Mouse (Mus musculus) heart, adult 2 months (tissue): Measurements from ENCODE around the gene Adamts18. TPM values are rescaled to one million over a fixed set of nuclear protein-coding genes. Genes with fewer than 3 reads are reported as not detected.

ENCODE experiments used
- DNase-seq, 2 experiments: peaks; one replicate each; pipeline ENCODE4 v3.0.0; 2021
- H3K27ac ChIP-seq: fragments of 200-600 bp; 2 replicates; pipeline ENCODE4 v1.8.1; 2022
- H3K27me3 ChIP-seq: fragments of 200-500 bp; 2 replicates; pipeline ENCODE4 v1.6.1; 2012; ENCODE audit warnings: mild to moderate bottlenecking, low read length, inconsistent platforms, mixed read lengths; ENCODE audit not compliant: control insufficient read depth, insufficient read depth
- H3K36me3 ChIP-seq: fragments of 200-500 bp; 2 replicates; pipeline ENCODE4 v1.6.1; 2012; ENCODE audit warnings: low read length, inconsistent platforms; ENCODE audit not compliant: control insufficient read depth, insufficient read depth
- H3K4me1 ChIP-seq: fragments of 200-500 bp; 2 replicates; pipeline ENCODE4 v1.6.1; 2011; ENCODE audit warnings: low read length; ENCODE audit not compliant: control insufficient read depth, insufficient read depth
- H3K4me3 ChIP-seq: fragments of 200-600 bp; 2 replicates; pipeline ENCODE4 v1.8.1; 2022
- H3K79me2 ChIP-seq: fragments of 200-500 bp; replicated peaks from 2 replicates; pipeline ENCODE4 v1.6.1; 2012; ENCODE audit warnings: mild to moderate bottlenecking, inconsistent platforms, low read length, moderate library complexity, mixed read lengths; ENCODE audit not compliant: control insufficient read depth, insufficient read depth
- H3K9ac ChIP-seq: fragments of 200-500 bp; 2 replicates; pipeline ENCODE4 v1.6.1; 2012; ENCODE audit warnings: low read depth, mild to moderate bottlenecking, control low read depth, inconsistent platforms, low read length, mixed read lengths
- CTCF ChIP-seq: fragments of 200-600 bp; IDR thresholded peaks from 2 replicates; pipeline ENCODE4 v1.8.1; 2022; ENCODE audit warnings: antibody characterized with exemption, mild to moderate bottlenecking, moderate library complexity
- EP300 ChIP-seq: fragments of 200-500 bp; IDR thresholded peaks from 2 replicates; pipeline ENCODE4 v1.6.1; 2011; ENCODE audit warnings: low read depth, low read length, control low read depth; ENCODE audit not compliant: insufficient read depth
- POLR2A ChIP-seq: fragments of 200-500 bp; IDR thresholded peaks from 2 replicates; pipeline ENCODE4 v1.6.1; 2011; ENCODE audit warnings: mild to moderate bottlenecking, low read depth, low read length, control low read depth; ENCODE audit not compliant: insufficient read depth
- WGBS: fragments of 180-500 bp; shearing (Covaris S2); methylation state at CpG from one replicate; pipeline ENCODE4 v1.1.7; 2018; 5-methylcytosine and 5-hydroxymethylcytosine counted together
- intact Hi-C: fragments of 180-260 bp; cut with DNase I; formaldehyde crosslinking; loops from one replicate; pipeline ENCODE4 v1.15.1; 2025
- polyA plus RNA-seq: library from polyadenylated mRNA; depleted of rRNA; stranded (reverse); fragments of >200 nt; gene quantifications from 2 replicates; pipeline ENCODE4 v1.2.3, GENCODE M21; 2012
- total RNA-seq, 2 experiments: library from RNA; stranded (reverse); gene quantifications; 2 replicates each; pipeline ENCODE4 v1.2.3; 2021

The Adamts18 gene
- total and polyA plus RNA-seq, 3 experiments, result 0.04 TPM; not detected in 2

- WGBS, result 77% methylated on average over 12 of the region's 12 CpGs
- no peaks in the 10 kb centered on the region for H3K36me3 ChIP-seq
- intact Hi-C loops, result loop anchor here (10.0 kb wide), 1 partner anchor 195 kb away; no protein-coding TSS in a partner anchor
Measured at GRCm38 (mm10) chr8:113859890-113860683, 11.5 kb upstream of the Adamts18 start.

GRCm38 (mm10) chr8:113858801-113859200 lies 10.3 kb upstream of the Adamts18 start:
- Histone ChIP-seq H3K9ac (no peak overlapping the region), H3K4me1 (no peaks in the 10 kb centered on the region), H3K79me2 (no peaks in the 10 kb centered on the region), H3K27me3 (no peaks in the 10 kb centered on the region), H3K4me3 (no peak overlapping the region), H3K27ac (no peak overlapping the region), H3K36me3 (no peaks in the 10 kb centered on the region)
- intact Hi-C loops, result loop anchor here (10.0 kb wide), 1 partner anchor 194 kb away; no protein-coding TSS in a partner anchor
- TF ChIP-seq CTCF, result no peak
- no peak for TF ChIP-seq EP300
- TF ChIP-seq POLR2A, result no peak
- DNase-seq, result no peak
- 45% methylated on average over 7 of the region's 7 CpGs for WGBS

More at GRCm38 (mm10) chr8:113859890-113860683, 11.5 kb upstream of the Adamts18 start:
- H3K9ac ChIP-seq, result no peak overlapping the region
- H3K27me3 ChIP-seq, result no peaks in the 10 kb centered on the region
- DNase-seq, result no peak
- no peaks in the 10 kb centered on the region for H3K4me1 ChIP-seq
- TF ChIP-seq CTCF (no peak), EP300 (no peak), POLR2A (no peak)
- no peaks in the 10 kb centered on the region for H3K79me2 ChIP-seq
- no peak overlapping the region for H3K27ac ChIP-seq
- no peak overlapping the region for H3K4me3 ChIP-seq

- Histone ChIP-seq H3K4me3 (no peak overlapping the region), H3K4me1 (no peaks in the 10 kb centered on the region), H3K27ac (no peak overlapping the region), H3K79me2 (no peaks in the 10 kb centered on the region), H3K27me3 (no peaks in the 10 kb centered on the region), H3K36me3 (no peaks in the 10 kb centered on the region), H3K9ac (no peak overlapping the region)
- 77% methylated on average over 8 of the region's 8 CpGs for WGBS
- intact Hi-C loops, result loop anchor here (5.0 to 10.0 kb wide), 2 partner anchors 190 to 208 kb away; no protein-coding TSS in a partner anchor
- DNase-seq, result no peak
- TF ChIP-seq POLR2A, result no peak
- no peak for TF ChIP-seq EP300
- TF ChIP-seq CTCF, result no peak
Measured at GRCm38 (mm10) chr8:113854622-113855293, 6.2 kb upstream of the Adamts18 start.

DNA sequence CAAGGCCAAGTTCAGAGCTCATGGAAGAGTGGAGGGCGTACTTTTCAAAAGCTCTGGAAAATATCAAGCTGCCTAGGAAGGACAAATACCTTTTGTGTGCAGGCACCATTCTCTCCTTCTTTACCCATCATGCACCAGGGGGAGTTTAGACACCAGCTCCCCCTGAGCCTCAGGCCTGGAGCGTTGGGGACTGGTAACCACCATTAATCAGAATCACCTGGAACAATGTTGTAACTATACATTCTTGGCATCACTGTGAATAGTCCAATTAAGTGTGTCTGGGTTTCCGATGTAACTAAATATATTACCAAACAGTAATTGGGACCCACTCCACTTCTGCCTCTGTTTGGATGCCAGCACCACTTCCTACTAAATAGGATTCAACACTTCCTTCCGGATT lies 5.2 kb upstream of the Adamts18 start:
- Histone ChIP-seq H3K9ac (no peak overlapping the region), H3K27ac (no peak overlapping the region), H3K36me3 (no peaks in the 10 kb centered on the region), H3K79me2 (no peaks in the 10 kb centered on the region), H3K27me3 (no peaks in the 10 kb centered on the region), H3K4me1 (no peaks in the 10 kb centered on the region), H3K4me3 (no peak overlapping the region)
- intact Hi-C loops, result loop anchor here (5.0 to 10.0 kb wide), 2 partner anchors 189 to 209 kb away; no protein-coding TSS in a partner anchor
- TF ChIP-seq CTCF (no peak), EP300 (no peak), POLR2A (no peak)
- no peak for DNase-seq
- 76% methylated on average over 4 of the region's 4 CpGs for WGBS

DNA sequence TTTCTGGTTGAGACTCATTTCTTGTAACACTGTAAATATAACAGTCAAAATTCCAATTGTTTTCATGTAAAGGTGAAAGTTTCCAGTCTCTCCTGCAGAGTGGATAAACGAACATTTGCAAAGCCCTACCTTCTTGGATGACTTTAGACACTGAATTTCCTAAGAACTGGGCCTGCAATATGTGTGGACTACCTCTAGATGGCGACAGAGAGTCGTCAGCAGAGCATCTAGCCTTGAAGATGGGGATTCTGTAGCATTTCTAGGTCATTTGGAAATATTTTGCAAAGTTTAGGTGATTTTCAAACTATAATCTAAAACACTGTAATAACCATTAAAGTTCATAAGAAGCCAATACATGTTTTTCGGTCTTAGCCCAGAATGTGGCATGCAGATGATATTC lies 3.1 kb upstream of the Adamts18 start:
- Histone ChIP-seq H3K27ac (no peak overlapping the region), H3K4me3 (no peak overlapping the region), H3K36me3 (no peaks in the 10 kb centered on the region), H3K4me1 (peaks cover 2% of the 10 kb centered on the region), H3K79me2 (no peaks in the 10 kb centered on the region), H3K9ac (no peak overlapping the region), H3K27me3 (peaks cover 8% of the 10 kb centered on the region)
- TF ChIP-seq POLR2A, result no peak
- peak; percentile 94 for TF ChIP-seq CTCF
- intact Hi-C loops, result loop anchor here (1.0 to 10.0 kb wide), 3 partner anchors 133 to 211 kb away; no protein-coding TSS in a partner anchor
- WGBS, result 39% methylated on average over 4 of the region's 4 CpGs
- no peak for DNase-seq

DNA sequence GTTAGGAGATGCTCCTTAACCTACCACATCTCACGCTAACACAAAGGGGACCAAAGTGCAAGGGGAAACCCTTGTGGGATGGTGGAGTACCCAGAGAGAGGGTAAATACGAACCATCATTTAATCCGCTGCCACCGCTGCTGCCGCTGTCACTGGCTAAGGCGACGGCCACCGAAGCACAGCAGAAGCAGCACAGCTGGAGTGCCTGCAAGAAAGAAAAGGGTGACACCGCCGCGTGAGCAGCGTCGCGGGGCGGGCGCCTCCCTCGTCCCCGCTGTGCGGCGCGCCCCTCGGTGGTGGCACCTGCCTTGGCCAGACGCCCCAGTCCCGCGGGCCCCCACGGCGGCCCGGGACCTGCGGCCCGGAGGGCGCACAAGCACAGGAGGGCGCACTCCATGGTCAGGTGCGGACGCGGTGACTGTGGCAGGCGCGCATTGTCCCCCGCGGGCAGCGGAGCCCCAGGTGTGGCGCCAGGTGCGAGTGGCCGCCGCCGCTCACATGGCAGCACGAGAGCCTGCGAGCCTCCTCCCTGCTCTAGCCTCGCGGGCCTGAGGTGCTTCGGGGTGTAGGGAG lies 371 bp downstream of the Adamts18 start:
- Histone ChIP-seq H3K4me3 (no peak overlapping the region), H3K4me1 (peaks cover 2% of the 10 kb centered on the region), H3K27me3 (peaks cover 8% of the 10 kb centered on the region), H3K27ac (no peak overlapping the region), H3K79me2 (no peaks in the 10 kb centered on the region), H3K9ac (no peak overlapping the region; the same call in 1 of the 2 replicates), H3K36me3 (no peaks in the 10 kb centered on the region)
- no peak for DNase-seq
- 1% methylated on average over 50 of the region's 50 CpGs for WGBS
- intact Hi-C loops, result no loop called here
- TF ChIP-seq CTCF (no peak), POLR2A (no peak), EP300 (no peak)
